Mouse (Mus musculus): ENCODE results near the gene Nosip.

GRCm38 (mm10) chr7:45097479-45097878 is 35.2 kb downstream of the Nosip start:
- TF ChIP-seq MAZ (IDR thresholded peaks at IDR 0.05; ENCODE audit: low read depth, low read length) (no peak), POLR2A (IDR thresholded peaks at IDR 0.05; ENCODE audit: low read depth, low read length) (no peak), ELF1 (IDR thresholded peaks at IDR 0.05; ENCODE audit: low read depth, low read length) (no peak), ZC3H11A (IDR thresholded peaks at IDR 0.05; ENCODE audit: low read depth, low read length) (no peak), POLR2AphosphoS2 (IDR thresholded peaks at IDR 0.05; ENCODE audit: low read depth, low read length) (no peak), CTCF (conservative IDR thresholded peaks at IDR 0.05 in 1 of 2, IDR thresholded peaks at IDR 0.05 in 1 of 2; ENCODE audit: low read depth in 2 of 2, low read length in 2 of 2) (no peak), ZNF384 (IDR thresholded peaks at IDR 0.05; ENCODE audit: low read depth, low read length) (no peak), EP300 (IDR thresholded peaks at IDR 0.05; ENCODE audit: low read length) (no peak), BHLHE40 (IDR thresholded peaks at IDR 0.05; ENCODE audit: low read depth, low read length) (no peak), NRF1 (IDR thresholded peaks at IDR 0.05; ENCODE audit: low read depth, low read length) (no peak), GABPA (IDR thresholded peaks at IDR 0.05; ENCODE audit: insufficient replicate concordance, low read depth, low read length) (no peak), SIN3A (IDR thresholded peaks at IDR 0.05; ENCODE audit: low read length) (no peak), USF2 (conservative IDR thresholded peaks at IDR 0.05; ENCODE audit: low read depth, low read length) (no peak), USF1 (IDR thresholded peaks at IDR 0.05; ENCODE audit: low read depth, low read length) (no peak)

All from CH12.LX (cell line).